Mouse (Mus musculus) forebrain, postnatal 0 days (tissue): ENCODE measurements around the gene Rara. TPM values are rescaled to one million over a fixed set of nuclear protein-coding genes. Genes with fewer than 3 reads are reported as not detected.

Experiments used
- ATAC-seq: fragments of 200-750 bp; cut with Nextera tagmentation; 2 replicates; pipeline ENCODE4 v1.8.0; 2017; ENCODE audit warnings: mild to moderate bottlenecking, moderate library complexity
- DNase-seq: peaks from one replicate; pipeline ENCODE4 v3.0.0-alpha.2; 2015
- H3K27ac ChIP-seq: fragments of 300-500 bp; sonication (generic); 2 replicates; pipeline ENCODE4 v1.5.1; 2014; ENCODE audit warnings: low read depth, mild to moderate bottlenecking, antibody characterized with exemption, low read length, moderate library complexity, mixed read lengths
- H3K27me3 ChIP-seq: fragments of 300-500 bp; sonication (generic); 2 replicates; pipeline ENCODE4 v1.6.1; 2014; ENCODE audit warnings: mild to moderate bottlenecking, low read length, mixed read lengths; ENCODE audit not compliant: insufficient read depth
- H3K36me3 ChIP-seq: fragments of 300-500 bp; sonication (generic); 2 replicates; pipeline ENCODE4 v1.6.1; 2014; ENCODE audit warnings: mild to moderate bottlenecking, moderate library complexity; ENCODE audit not compliant: insufficient read depth
- H3K4me1 ChIP-seq: fragments of 300-500 bp; sonication (generic); 2 replicates; pipeline ENCODE4 v1.6.1; 2014; ENCODE audit warnings: antibody characterized with exemption; ENCODE audit not compliant: insufficient read depth
- H3K4me2 ChIP-seq: fragments of 300-500 bp; sonication (generic); 2 replicates; pipeline ENCODE4 v1.6.1; 2014; ENCODE audit warnings: low read depth, mild to moderate bottlenecking, moderate library complexity
- H3K4me3 ChIP-seq: fragments of 300-500 bp; sonication (generic); 2 replicates; pipeline ENCODE4 v1.5.1; 2014; ENCODE audit warnings: low read depth, low read length, mixed read lengths
- H3K9ac ChIP-seq: fragments of 300-500 bp; sonication (generic); 2 replicates; pipeline ENCODE4 v1.6.1; 2014; ENCODE audit warnings: mild to moderate bottlenecking
- H3K9me3 ChIP-seq: fragments of 300-500 bp; sonication (generic); 2 replicates; pipeline ENCODE4 v1.6.1; 2016; ENCODE audit warnings: low read length
- CTCF ChIP-seq: sonication (generic); IDR thresholded peaks from 2 replicates; pipeline ENCODE4 v1.5.1; 2016; ENCODE audit warnings: antibody characterized with exemption, control low read depth, low read depth
- WGBS: fragments of 180-500 bp; shearing (Covaris S2); extraction: QIAGEN DNeasy Blood & Tissue Kit; methylation state at CpG from one replicate; pipeline ENCODE4 v1.1.7; 2014; 5-methylcytosine and 5-hydroxymethylcytosine counted together
- polyA plus RNA-seq: library from polyadenylated mRNA; unstranded; fragments of >200 nt; fragmentation: Nextera tagmentation; extraction: Ambion mirVana; gene quantifications from 2 replicates; pipeline ENCODE4 v1.2.1, GENCODE M21; 2015
- total RNA-seq: library from RNA; depleted of rRNA; stranded (reverse); fragments of >200 nt; gene quantifications from 2 replicates; pipeline ENCODE4 v1.2.3, GENCODE M21; 2014

Rara gene
- total and polyA plus RNA-seq, 2 experiments from 2014 or later = 10.7 to 15.2 TPM

DNA sequence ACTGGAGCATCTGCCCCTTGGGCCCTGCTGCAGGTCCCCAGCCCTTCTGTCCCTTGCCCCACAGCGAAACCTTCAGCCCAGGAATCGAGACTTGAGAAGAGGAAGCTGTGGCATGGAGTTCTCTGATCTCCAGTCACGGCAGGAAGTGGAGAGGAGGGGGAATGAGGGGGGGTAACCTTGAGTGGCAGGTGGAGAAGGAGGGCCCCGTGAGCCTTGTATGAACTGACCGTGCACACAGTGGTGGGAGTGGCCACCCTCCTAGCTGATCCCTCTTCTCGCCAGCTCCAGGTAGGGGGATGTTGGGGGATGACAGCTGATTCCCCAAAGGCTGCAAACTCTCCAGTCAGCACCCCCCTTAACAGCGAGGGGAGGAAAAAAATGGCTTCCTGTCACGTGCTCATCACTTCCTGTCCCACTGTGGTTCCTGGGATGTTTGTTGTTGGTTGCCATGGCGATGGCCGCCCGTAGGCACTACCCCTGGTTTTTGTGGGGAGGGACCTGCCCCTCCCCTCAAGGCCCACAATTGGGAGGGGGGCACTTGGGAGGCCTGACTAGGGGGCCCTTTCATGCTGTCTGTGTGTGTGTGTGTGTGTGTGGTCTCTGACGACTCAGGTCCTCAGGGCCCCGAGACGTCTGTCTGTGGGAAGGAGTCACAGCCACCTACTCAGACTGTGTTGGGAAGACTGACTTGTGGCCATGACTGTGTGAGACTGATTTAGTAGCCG is 14.4 kb downstream of the Rara start:
- DNase-seq (peak; percentile 89), ATAC-seq (peak; percentile 75)
- H3K36me3 ChIP-seq = no peaks in the 10 kb centered on the region
- H3K4me1 ChIP-seq = peaks cover 29% of the 10 kb centered on the region
- H3K4me2 ChIP-seq = peak overlapping the region; percentile 88
- peak overlapping the region; percentile 59 for H3K9ac ChIP-seq
- 2% methylated on average over 15 of the region's 15 CpGs for WGBS
- no peaks in the 10 kb centered on the region for H3K27me3 ChIP-seq
- no peaks in the 10 kb centered on the region for H3K9me3 ChIP-seq
- peak overlapping the region; percentile 86 for H3K27ac ChIP-seq
- no peak for TF ChIP-seq CTCF
- H3K4me3 ChIP-seq = peak overlapping the region; percentile 43

DNA sequence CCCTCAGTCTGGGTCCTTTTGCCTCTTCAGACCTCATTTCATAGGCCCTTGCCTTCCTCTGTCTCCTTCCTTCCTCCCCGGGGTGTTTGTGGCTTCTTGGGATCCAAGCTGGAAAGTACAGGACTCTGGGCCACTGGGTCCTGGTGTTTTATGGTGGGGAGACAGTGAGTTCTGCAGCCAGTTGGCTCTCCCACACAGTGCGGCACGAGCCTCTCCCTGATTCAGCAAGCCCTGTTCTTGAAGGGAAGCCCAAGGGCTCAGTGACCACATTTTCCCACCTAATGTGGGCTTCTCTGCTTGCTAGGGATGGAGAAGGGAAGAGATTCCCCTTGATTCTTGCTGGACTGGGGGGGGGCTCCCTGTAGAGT is 14.9 kb downstream of the Rara start:
- DNase-seq (no peak), ATAC-seq (no peak)
- Histone ChIP-seq H3K4me2 (peak overlapping the region; percentile 88), H3K9ac (peak overlapping the region; percentile 59), H3K4me3 (peak overlapping the region; percentile 43), H3K36me3 (no peaks in the 10 kb centered on the region), H3K27me3 (no peaks in the 10 kb centered on the region), H3K9me3 (no peaks in the 10 kb centered on the region), H3K27ac (peak overlapping the region; percentile 86), H3K4me1 (peaks cover 27% of the 10 kb centered on the region)
- no peak for TF ChIP-seq CTCF
- 40% methylated on average over 3 of the region's 3 CpGs for WGBS

DNA sequence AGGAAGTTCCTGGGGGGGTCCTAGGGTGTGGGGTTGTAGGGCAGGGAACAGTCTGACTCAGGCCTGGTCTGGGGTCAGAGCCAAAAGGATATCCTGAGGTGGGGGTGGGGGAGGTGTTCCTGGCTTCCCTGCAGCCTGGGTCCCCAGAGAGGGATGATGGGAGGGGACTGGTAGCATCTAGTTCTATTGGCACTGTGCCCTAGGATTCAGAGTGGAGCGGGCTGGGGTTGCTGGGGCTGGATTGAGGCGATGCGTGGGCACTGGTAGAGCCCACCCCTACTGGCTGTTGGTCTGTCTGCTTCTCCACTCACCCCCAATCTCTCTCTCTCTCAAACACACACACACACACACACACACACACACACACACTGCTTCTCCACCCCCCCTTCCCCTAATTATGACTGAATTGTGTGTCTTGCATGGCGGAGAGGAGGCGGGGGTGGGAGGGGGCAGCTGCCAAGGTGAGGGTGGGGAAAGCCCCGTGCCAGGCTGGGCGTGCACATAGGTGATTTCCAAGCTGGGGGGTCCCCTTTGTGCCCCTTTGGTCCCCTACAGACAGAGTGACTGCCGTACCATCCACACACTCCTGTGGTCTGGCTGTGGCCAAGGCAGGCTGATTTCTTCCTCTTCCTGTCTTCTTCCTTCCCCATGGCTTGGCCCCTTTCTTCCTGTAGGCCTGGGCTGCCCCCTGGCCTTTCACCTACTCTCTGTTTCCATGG is 15.5 kb downstream of the Rara start:
- Histone ChIP-seq H3K36me3 (no peaks in the 10 kb centered on the region), H3K4me3 (no peak overlapping the region), H3K9me3 (no peaks in the 10 kb centered on the region), H3K4me2 (0 out of 2 replicates have a peak overlapping the region, but pooled peaks have one; percentile 88), H3K4me1 (peaks cover 27% of the 10 kb centered on the region), H3K27ac (peak overlapping the region; percentile 86), H3K9ac (peak overlapping the region; percentile 59; the same call in 1 of the 2 replicates), H3K27me3 (no peaks in the 10 kb centered on the region)
- 39% methylated on average over 8 of the region's 8 CpGs for WGBS
- no peak for TF ChIP-seq CTCF
- no peak for DNase-seq
- ATAC-seq = no peak

DNA sequence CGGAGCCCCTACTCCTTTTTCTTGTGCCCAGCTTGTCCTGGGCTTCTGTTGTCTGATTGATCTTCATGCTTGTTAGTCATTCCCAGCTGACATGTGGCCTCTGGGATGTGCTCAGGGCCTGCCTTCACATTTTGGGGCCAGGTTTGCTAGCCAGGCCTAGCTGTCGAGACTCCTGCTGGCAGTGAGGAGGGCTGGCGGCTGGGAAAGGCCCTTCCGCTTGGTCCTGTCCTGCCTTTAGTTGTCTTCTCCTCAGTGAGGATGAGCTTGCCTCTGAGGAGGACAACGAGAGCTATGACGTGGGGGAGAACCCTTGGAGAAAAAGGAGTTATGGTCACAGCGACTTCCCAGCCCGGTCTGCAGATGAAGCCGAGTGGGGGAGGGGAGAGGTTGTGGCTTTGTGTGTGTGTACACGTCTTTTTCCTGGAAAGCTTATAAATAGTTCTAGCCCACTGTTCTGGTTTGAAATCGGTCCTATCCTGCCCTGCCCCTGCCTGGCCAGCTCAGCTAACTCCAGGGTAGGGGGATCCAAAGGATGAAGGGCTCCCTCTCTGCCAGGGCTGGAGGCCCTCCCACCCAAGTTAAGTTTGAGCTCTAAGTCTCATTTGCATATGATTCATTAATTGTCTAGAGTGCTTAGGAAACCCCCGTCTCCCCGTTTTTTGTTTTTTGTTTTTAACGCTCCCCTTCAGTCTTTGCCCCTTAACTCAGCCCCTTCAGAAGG is 16.3 kb downstream of the Rara start:
- Histone ChIP-seq H3K4me1 (peaks cover 23% of the 10 kb centered on the region), H3K9ac (no peak overlapping the region), H3K27me3 (no peaks in the 10 kb centered on the region), H3K4me2 (no peak overlapping the region), H3K27ac (no peak overlapping the region), H3K36me3 (no peaks in the 10 kb centered on the region), H3K9me3 (no peaks in the 10 kb centered on the region), H3K4me3 (no peak overlapping the region)
- TF ChIP-seq CTCF = no peak
- DNase-seq (no peak), ATAC-seq (no peak)
- WGBS = 32% methylated on average over 14 of the region's 14 CpGs

DNA sequence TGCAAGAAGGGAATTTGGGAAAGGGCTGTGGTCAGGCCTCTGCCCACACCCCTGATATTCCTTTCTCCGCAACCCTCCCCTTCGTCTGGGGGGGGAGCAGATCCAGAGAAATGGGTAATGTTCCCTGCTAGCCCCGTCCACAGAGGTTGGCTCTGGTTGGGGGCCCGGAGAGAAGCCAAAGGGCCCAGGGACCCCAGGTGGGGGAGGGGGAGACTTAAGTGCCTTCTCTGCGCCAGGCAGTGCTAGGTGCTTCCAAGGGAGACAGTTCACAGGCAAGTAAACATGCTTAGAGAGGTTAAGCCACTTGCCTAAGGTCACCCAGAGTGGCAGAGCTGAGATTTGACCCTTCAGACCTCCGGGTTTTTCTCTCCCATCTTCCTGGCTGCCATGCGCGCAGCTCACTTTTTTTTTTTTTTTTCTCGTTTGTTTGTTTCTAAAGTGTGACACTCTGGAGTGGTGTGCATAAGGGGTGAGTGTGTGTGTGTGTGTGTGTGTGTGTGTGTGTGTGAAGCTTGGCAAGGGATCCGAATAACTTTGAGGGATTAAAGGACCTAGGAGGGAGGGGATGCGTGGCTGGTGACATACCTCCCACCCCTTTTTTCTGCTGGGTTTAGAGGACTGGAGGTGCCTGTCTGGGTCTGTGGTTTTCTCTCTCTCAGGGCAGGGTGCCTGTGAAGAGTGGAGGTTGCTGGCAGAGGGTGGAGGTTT is 17.4 kb downstream of the Rara start:
- H3K27me3 ChIP-seq = no peaks in the 10 kb centered on the region
- no peak for TF ChIP-seq CTCF
- H3K9ac ChIP-seq = no peak overlapping the region
- H3K4me1 ChIP-seq = peaks cover 23% of the 10 kb centered on the region
- H3K9me3 ChIP-seq = no peaks in the 10 kb centered on the region
- no peak for ATAC-seq
- no peak for DNase-seq
- no peak overlapping the region for H3K4me2 ChIP-seq
- 0 out of 2 replicates have a peak, but pooled peaks cover under 1% of the 10 kb centered on the region for H3K36me3 ChIP-seq
- no peak overlapping the region for H3K27ac ChIP-seq
- 40% methylated on average over 11 of the region's 11 CpGs for WGBS
- H3K4me3 ChIP-seq = no peak overlapping the region

DNA sequence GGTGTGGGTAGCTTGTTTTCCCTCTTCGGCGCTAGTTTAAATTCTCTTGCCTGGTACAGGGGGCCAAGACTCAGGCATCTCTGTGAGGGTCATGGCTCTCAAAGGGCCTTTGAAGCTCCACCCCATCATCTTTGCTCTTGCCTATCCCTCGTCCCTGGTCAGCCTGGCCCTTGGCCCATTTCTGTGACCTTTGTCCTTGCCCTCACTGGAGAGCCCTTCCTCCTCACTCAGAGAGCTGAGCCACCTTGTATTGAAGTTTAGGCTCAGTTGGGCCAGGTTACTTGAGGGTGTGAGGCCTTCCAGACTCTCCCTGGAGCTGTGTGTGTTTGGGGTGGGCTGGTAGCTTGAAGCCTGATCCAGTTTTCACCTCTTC is 18.0 kb downstream of the Rara start:
- no peak for TF ChIP-seq CTCF
- Histone ChIP-seq H3K4me3 (no peak overlapping the region), H3K27ac (no peak overlapping the region), H3K4me1 (peaks cover 18% of the 10 kb centered on the region), H3K9ac (no peak overlapping the region), H3K9me3 (no peaks in the 10 kb centered on the region), H3K27me3 (no peaks in the 10 kb centered on the region), H3K36me3 (0 out of 2 replicates have a peak, but pooled peaks cover 3% of the 10 kb centered on the region), H3K4me2 (no peak overlapping the region)
- DNase-seq = no peak
- WGBS = 51% methylated on average over 3 of the region's 3 CpGs
- ATAC-seq = no peak
